Mouse (Mus musculus) hindbrain, postnatal 0 days (tissue): ENCODE measurements around the gene Sfr1. TPM values are rescaled to one million over a fixed set of nuclear protein-coding genes. Genes with fewer than 3 reads are reported as not detected.

Source experiments
- ATAC-seq: fragments of 200-750 bp; cut with Nextera tagmentation; 2 replicates; pipeline ENCODE4 v1.8.0; 2017; ENCODE audit warnings: mild to moderate bottlenecking, moderate TSS enrichment, moderate library complexity
- DNase-seq: peaks from one replicate; pipeline ENCODE4 v3.0.0-alpha.2; 2015; ENCODE audit warnings: low spot score
- H3K27ac ChIP-seq: fragments of 300-500 bp; sonication (generic); 2 replicates; pipeline ENCODE4 v1.5.1; 2014; ENCODE audit warnings: mild to moderate bottlenecking
- H3K27me3 ChIP-seq: fragments of 300-500 bp; sonication (generic); 2 replicates; pipeline ENCODE4 v1.6.1; 2014; ENCODE audit warnings: low read length, mixed read lengths; ENCODE audit not compliant: insufficient read depth
- H3K36me3 ChIP-seq: fragments of 300-500 bp; sonication (generic); 2 replicates; pipeline ENCODE4 v1.6.1; 2014; ENCODE audit warnings: low read length, mixed read lengths; ENCODE audit not compliant: insufficient read depth
- H3K4me1 ChIP-seq: fragments of 300-500 bp; sonication (generic); 2 replicates; pipeline ENCODE4 v1.6.1; 2014; ENCODE audit warnings: antibody characterized with exemption, low read length, mixed read lengths; ENCODE audit not compliant: insufficient read depth
- H3K4me2 ChIP-seq: fragments of 300-500 bp; sonication (generic); 2 replicates; pipeline ENCODE4 v1.6.1; 2014; ENCODE audit warnings: low read depth, mild to moderate bottlenecking, low read length, moderate library complexity, mixed read lengths
- H3K4me3 ChIP-seq: fragments of 300-500 bp; sonication (generic); 2 replicates; pipeline ENCODE4 v1.5.1; 2014; ENCODE audit warnings: low read length
- H3K9ac ChIP-seq: fragments of 300-500 bp; sonication (generic); replicated peaks from 2 replicates; pipeline ENCODE4 v1.6.1; 2014; ENCODE audit warnings: mild to moderate bottlenecking, low read length, moderate library complexity, mixed read lengths
- H3K9me3 ChIP-seq: fragments of 300-500 bp; sonication (generic); 2 replicates; pipeline ENCODE4 v1.6.1; 2016; ENCODE audit warnings: low read length, mixed read lengths
- CTCF ChIP-seq: IDR thresholded peaks from 2 replicates; pipeline ENCODE4 v1.5.1; 2016; ENCODE audit warnings: antibody characterized with exemption, control low read depth, low read depth
- WGBS: fragments of 180-500 bp; shearing (Covaris S2); extraction: QIAGEN DNeasy Blood & Tissue Kit; methylation state at CpG from one replicate; pipeline ENCODE4 v1.1.7; 2014; 5-methylcytosine and 5-hydroxymethylcytosine counted together
- polyA plus RNA-seq: library from polyadenylated mRNA; unstranded; fragments of >200 nt; fragmentation: Nextera tagmentation; extraction: Ambion mirVana; gene quantifications from 2 replicates; pipeline ENCODE4 v1.2.1, GENCODE M21; 2015
- total RNA-seq: library from RNA; depleted of rRNA; stranded (reverse); fragments of >200 nt; gene quantifications from 2 replicates; pipeline ENCODE4 v1.2.3, GENCODE M21; 2014

Sfr1 gene
- total and polyA plus RNA-seq, 2 experiments from 2014 or later: 38.9 to 188 TPM

GRCm38 (mm10) chr19:47719147-47719546, 12.3 kb upstream of the Sfr1 start:
- no peak overlapping the region for H3K9ac ChIP-seq
- no peaks in the 10 kb centered on the region for H3K4me1 ChIP-seq
- ATAC-seq: no peak
- WGBS: 89% methylated on average over 3 of the region's 3 CpGs
- H3K36me3 ChIP-seq: no peaks in the 10 kb centered on the region
- TF ChIP-seq CTCF: no peak
- H3K27ac ChIP-seq: no peak overlapping the region
- no peak for DNase-seq
- H3K4me2 ChIP-seq: no peak overlapping the region
- H3K27me3 ChIP-seq: no peaks in the 10 kb centered on the region
- no peaks in the 10 kb centered on the region for H3K9me3 ChIP-seq
- no peak overlapping the region for H3K4me3 ChIP-seq

GRCm38 (mm10) chr19:47722471-47722870, 9.0 kb upstream of the Sfr1 start:
- WGBS: 79% methylated on average over 6 of the region's 6 CpGs

GRCm38 (mm10) chr19:47724903-47725302, 6.6 kb upstream of the Sfr1 start:
- Histone ChIP-seq H3K4me3 (no peak overlapping the region), H3K36me3 (no peaks in the 10 kb centered on the region), H3K9me3 (no peaks in the 10 kb centered on the region), H3K9ac (no peak overlapping the region), H3K4me2 (no peak overlapping the region), H3K27ac (no peak overlapping the region), H3K27me3 (no peaks in the 10 kb centered on the region), H3K4me1 (no peaks in the 10 kb centered on the region)
- WGBS: 77% methylated on average over 4 of the region's 4 CpGs
- no peak for TF ChIP-seq CTCF
- ATAC-seq (no peak), DNase-seq (no peak)

More at GRCm38 (mm10) chr19:47722471-47722870, 9.0 kb upstream of the Sfr1 start:
- no peaks in the 10 kb centered on the region for H3K27me3 ChIP-seq
- H3K4me1 ChIP-seq: no peaks in the 10 kb centered on the region
- no peaks in the 10 kb centered on the region for H3K9me3 ChIP-seq
- no peak overlapping the region for H3K4me2 ChIP-seq
- H3K4me3 ChIP-seq: no peak overlapping the region
- no peak for TF ChIP-seq CTCF
- H3K27ac ChIP-seq: no peak overlapping the region
- no peak overlapping the region for H3K9ac ChIP-seq
- no peaks in the 10 kb centered on the region for H3K36me3 ChIP-seq
- no peak for DNase-seq
- no peak for ATAC-seq

GRCm38 (mm10) chr19:47725643-47726140, 5.8 kb upstream of the Sfr1 start:
- 43% methylated on average over 7 of the region's 7 CpGs for WGBS
- TF ChIP-seq CTCF: no peak
- Histone ChIP-seq H3K4me2 (no peak overlapping the region), H3K4me1 (0 out of 2 replicates have a peak, but pooled peaks cover 4% of the 10 kb centered on the region), H3K9ac (no peak overlapping the region), H3K9me3 (no peaks in the 10 kb centered on the region), H3K36me3 (no peaks in the 10 kb centered on the region), H3K27me3 (no peaks in the 10 kb centered on the region), H3K27ac (no peak overlapping the region), H3K4me3 (no peak overlapping the region)
- ATAC-seq: no peak
- peak; percentile 5 for DNase-seq

GRCm38 (mm10) chr19:47730691-47731070, 801 bp upstream of the Sfr1 start:
- 0 out of 2 replicates have a peak, but pooled peaks cover 5% of the 10 kb centered on the region for H3K4me1 ChIP-seq
- H3K9me3 ChIP-seq: no peaks in the 10 kb centered on the region
- H3K4me3 ChIP-seq: peak overlapping the region; percentile 74
- peak overlapping the region; percentile 96 for H3K27ac ChIP-seq
- peak overlapping the region; percentile 84 for H3K4me2 ChIP-seq
- ATAC-seq: peak; percentile 28
- H3K36me3 ChIP-seq: peaks cover 16% of the 10 kb centered on the region
- no peak for TF ChIP-seq CTCF
- no peaks in the 10 kb centered on the region for H3K27me3 ChIP-seq
- peak overlapping the region; percentile 77 for H3K9ac ChIP-seq
- whole genome bisulfite sequencing: 1% methylated on average over 12 of the region's 12 CpGs
- DNase-seq: peak; percentile 75

- WGBS: 2% methylated on average over 15 of the region's 15 CpGs
- no peaks in the 10 kb centered on the region for H3K9me3 ChIP-seq
- H3K4me1 ChIP-seq: 0 out of 2 replicates have a peak, but pooled peaks cover 5% of the 10 kb centered on the region
- H3K4me3 ChIP-seq: peak overlapping the region; percentile 74
- no peaks in the 10 kb centered on the region for H3K27me3 ChIP-seq
- peaks cover 25% of the 10 kb centered on the region for H3K36me3 ChIP-seq
- DNase-seq: peak; percentile 84
- no peak for TF ChIP-seq CTCF
- H3K27ac ChIP-seq: peak overlapping the region; percentile 96
- peak; percentile 28 for ATAC-seq
- H3K4me2 ChIP-seq: peak overlapping the region; percentile 63
- H3K9ac ChIP-seq: peak overlapping the region; percentile 77
These were observed 449 bp downstream of the Sfr1 start for GRCm38 (mm10) chr19:47731931-47732330.

- Histone ChIP-seq H3K4me3 (no peak overlapping the region), H3K9ac (no peak overlapping the region), H3K4me1 (no peaks in the 10 kb centered on the region), H3K9me3 (no peaks in the 10 kb centered on the region), H3K4me2 (no peak overlapping the region), H3K27ac (no peak overlapping the region), H3K27me3 (no peaks in the 10 kb centered on the region), H3K36me3 (no peaks in the 10 kb centered on the region)
- ATAC-seq (no peak), DNase-seq (no peak)
- TF ChIP-seq CTCF: no peak
- WGBS: 90% methylated on average over 2 of the region's 2 CpGs
These were observed 15.6 kb downstream of the Sfr1 start for GRCm38 (mm10) chr19:47747072-47747471.
